Mouse (Mus musculus) lung, embryonic 14.5 days (tissue): ENCODE data around the gene Usp2. TPM values are rescaled to one million over a fixed set of nuclear protein-coding genes. Genes with fewer than 3 reads are reported as not detected.
A peak's percentile ranks its signal among the peaks of the same experiment; 100 is the strongest.

ENCODE experiments used
- ATAC-seq: fragments of 200-750 bp; cut with Nextera tagmentation; 2 replicates; pipeline ENCODE4 v1.8.0; 2017; ENCODE audit warnings: mild to moderate bottlenecking, moderate TSS enrichment, moderate library complexity; ENCODE audit not compliant: insufficient read depth
- DNase-seq: peaks from one replicate; pipeline ENCODE4 v3.0.0-alpha.2; 2015
- H3K27ac ChIP-seq: fragments of 300-500 bp; sonication (generic); 2 replicates; pipeline ENCODE4 v1.5.1; 2014; ENCODE audit warnings: low read depth, mild to moderate bottlenecking, moderate library complexity
- H3K27me3 ChIP-seq: fragments of 300-500 bp; sonication (generic); 2 replicates; pipeline ENCODE4 v1.6.1; 2014; ENCODE audit warnings: low read length, control low read depth; ENCODE audit not compliant: insufficient read depth
- H3K36me3 ChIP-seq: fragments of 300-500 bp; sonication (generic); 2 replicates; pipeline ENCODE4 v1.6.1; 2014; ENCODE audit warnings: control low read depth; ENCODE audit not compliant: insufficient read depth
- H3K4me1 ChIP-seq: fragments of 300-500 bp; sonication (generic); 2 replicates; pipeline ENCODE4 v1.6.1; 2014; ENCODE audit warnings: antibody characterized with exemption, control low read depth; ENCODE audit not compliant: insufficient read depth
- H3K4me2 ChIP-seq: fragments of 300-500 bp; sonication (generic); 2 replicates; pipeline ENCODE4 v1.6.1; 2014; ENCODE audit warnings: mild to moderate bottlenecking
- H3K4me3 ChIP-seq: fragments of 300-500 bp; sonication (generic); 2 replicates; pipeline ENCODE4 v1.5.1; 2014; ENCODE audit warnings: low read depth, low read length
- H3K9ac ChIP-seq: fragments of 300-500 bp; sonication (generic); 2 replicates; pipeline ENCODE4 v1.6.1; 2014
- H3K9me3 ChIP-seq: fragments of 300-500 bp; sonication (generic); 2 replicates; pipeline ENCODE4 v1.6.1; 2016; ENCODE audit warnings: low read depth, low read length, control low read depth
- CTCF ChIP-seq: IDR thresholded peaks from 2 replicates; pipeline ENCODE4 v1.5.1; 2016; ENCODE audit warnings: antibody characterized with exemption, low read depth
- WGBS: fragments of 180-500 bp; shearing (Covaris S2); extraction: QIAGEN DNeasy Blood & Tissue Kit; methylation state at CpG from one replicate; pipeline ENCODE4 v1.1.7; 2014; 5-methylcytosine and 5-hydroxymethylcytosine counted together
- polyA plus RNA-seq: library from polyadenylated mRNA; unstranded; fragments of >200 nt; fragmentation: Nextera tagmentation; extraction: Ambion mirVana; gene quantifications from 2 replicates; pipeline ENCODE4 v1.2.1, GENCODE M21; 2014

Gene Usp2
- polyA plus RNA-seq, 1 experiment from 2014 or later: 7.5 TPM

GRCm38 (mm10) chr9:44076764-44077120, 9.9 kb downstream of the Usp2 start:
- H3K4me2 ChIP-seq: no peak overlapping the region
- DNase-seq (peak; percentile 74), ATAC-seq (no peak)
- H3K9ac ChIP-seq: no peak overlapping the region
- no peaks in the 10 kb centered on the region for H3K36me3 ChIP-seq
- H3K27me3 ChIP-seq: no peaks in the 10 kb centered on the region
- H3K9me3 ChIP-seq: no peaks in the 10 kb centered on the region
- TF ChIP-seq CTCF: peak; percentile 61
- H3K27ac ChIP-seq: no peak overlapping the region
- no peak overlapping the region for H3K4me3 ChIP-seq
- WGBS: 11% methylated on average over 5 of the region's 5 CpGs
- H3K4me1 ChIP-seq: peaks cover 9% of the 10 kb centered on the region; the same call in 1 of the 2 replicates

GRCm38 (mm10) chr9:44077266-44077910, 10.6 kb downstream of the Usp2 start:
- Histone ChIP-seq H3K36me3 (no peaks in the 10 kb centered on the region), H3K4me2 (no peak overlapping the region), H3K27me3 (0 out of 2 replicates have a peak, but pooled peaks cover 2% of the 10 kb centered on the region), H3K4me3 (no peak overlapping the region), H3K4me1 (peaks cover 7% of the 10 kb centered on the region; the same call in 1 of the 2 replicates), H3K9me3 (no peaks in the 10 kb centered on the region), H3K9ac (no peak overlapping the region), H3K27ac (no peak overlapping the region)
- no peak for ATAC-seq
- no peak for TF ChIP-seq CTCF
- no peak for DNase-seq
- WGBS: 77% methylated on average over 11 of the region's 11 CpGs

GRCm38 (mm10) chr9:44078136-44078797, 11.4 kb downstream of the Usp2 start:
- TF ChIP-seq CTCF: no peak
- H3K9ac ChIP-seq: no peak overlapping the region
- ATAC-seq (no peak), DNase-seq (no peak)
- no peaks in the 10 kb centered on the region for H3K9me3 ChIP-seq
- H3K36me3 ChIP-seq: no peaks in the 10 kb centered on the region
- 0 out of 2 replicates have a peak, but pooled peaks cover 6% of the 10 kb centered on the region for H3K27me3 ChIP-seq
- H3K4me1 ChIP-seq: peaks cover 7% of the 10 kb centered on the region; the same call in 1 of the 2 replicates
- 0 out of 2 replicates have a peak overlapping the region, but pooled peaks have one; percentile 10 for H3K4me2 ChIP-seq
- no peak overlapping the region for H3K27ac ChIP-seq
- WGBS: 67% methylated on average over 10 of the region's 10 CpGs
- H3K4me3 ChIP-seq: no peak overlapping the region

DNA sequence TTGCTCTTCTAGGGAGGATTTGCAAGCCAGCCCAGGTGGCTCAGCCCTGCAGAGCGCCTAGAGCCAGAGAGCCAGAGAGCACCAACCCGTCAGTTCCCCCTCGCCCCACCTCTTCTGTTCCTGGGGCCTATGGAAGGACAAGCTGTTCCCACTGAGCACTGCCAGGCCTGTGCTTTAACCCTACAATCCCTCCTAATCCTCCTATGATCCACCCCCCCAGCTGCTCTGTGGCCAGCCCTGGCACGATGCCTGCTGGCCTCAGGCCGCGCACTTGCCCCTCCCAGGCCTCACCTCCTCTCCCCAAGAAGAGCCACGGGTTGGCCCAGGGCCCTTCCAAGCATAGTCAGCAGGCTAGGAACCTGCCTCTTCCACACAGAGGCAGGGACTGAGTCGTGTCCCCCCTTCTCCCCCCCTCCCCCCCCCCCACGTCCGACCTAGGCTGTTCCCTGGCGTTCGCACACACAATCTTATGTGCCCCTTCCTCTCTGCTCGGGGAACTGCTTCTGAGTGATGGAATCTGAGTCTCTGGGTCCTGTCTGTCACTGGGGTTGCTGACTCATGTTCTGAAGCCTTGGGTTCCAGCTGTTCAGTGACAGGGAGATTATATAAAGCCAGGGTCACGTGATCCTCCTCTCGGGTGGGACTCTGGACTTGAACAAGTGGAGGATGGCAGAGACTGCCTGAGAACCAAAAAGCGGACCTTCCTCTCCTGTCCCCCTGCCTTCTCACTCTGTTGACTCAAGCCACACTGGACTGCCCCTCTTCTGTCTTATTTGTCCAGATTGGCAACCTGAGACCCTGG, 12.3 kb downstream of the Usp2 start:
- no peak overlapping the region for H3K27ac ChIP-seq
- H3K27me3 ChIP-seq: 0 out of 2 replicates have a peak, but pooled peaks cover 11% of the 10 kb centered on the region
- no peaks in the 10 kb centered on the region for H3K9me3 ChIP-seq
- H3K4me1 ChIP-seq: peaks cover 7% of the 10 kb centered on the region; the same call in 1 of the 2 replicates
- ATAC-seq: peak; percentile 75
- WGBS: 23% methylated on average over 16 of the region's 16 CpGs
- DNase-seq: peak; percentile 80
- H3K4me2 ChIP-seq: 0 out of 2 replicates have a peak overlapping the region, but pooled peaks have one; percentile 10
- no peak for TF ChIP-seq CTCF
- H3K36me3 ChIP-seq: no peaks in the 10 kb centered on the region
- H3K9ac ChIP-seq: no peak overlapping the region
- no peak overlapping the region for H3K4me3 ChIP-seq

- Histone ChIP-seq H3K27ac (0 out of 2 replicates have a peak overlapping the region, but pooled peaks have one; percentile 8), H3K4me3 (no peak overlapping the region), H3K9me3 (no peaks in the 10 kb centered on the region), H3K4me1 (peaks cover 7% of the 10 kb centered on the region), H3K4me2 (no peak overlapping the region), H3K27me3 (peaks cover 12% of the 10 kb centered on the region; the same call in 1 of the 2 replicates), H3K36me3 (no peaks in the 10 kb centered on the region), H3K9ac (no peak overlapping the region)
- TF ChIP-seq CTCF: no peak
- DNase-seq (no peak), ATAC-seq (no peak)
- 64% methylated on average over 10 of the region's 10 CpGs for WGBS
Observed at GRCm38 (mm10) chr9:44079997-44080780, 13.4 kb downstream of the Usp2 start.

DNA sequence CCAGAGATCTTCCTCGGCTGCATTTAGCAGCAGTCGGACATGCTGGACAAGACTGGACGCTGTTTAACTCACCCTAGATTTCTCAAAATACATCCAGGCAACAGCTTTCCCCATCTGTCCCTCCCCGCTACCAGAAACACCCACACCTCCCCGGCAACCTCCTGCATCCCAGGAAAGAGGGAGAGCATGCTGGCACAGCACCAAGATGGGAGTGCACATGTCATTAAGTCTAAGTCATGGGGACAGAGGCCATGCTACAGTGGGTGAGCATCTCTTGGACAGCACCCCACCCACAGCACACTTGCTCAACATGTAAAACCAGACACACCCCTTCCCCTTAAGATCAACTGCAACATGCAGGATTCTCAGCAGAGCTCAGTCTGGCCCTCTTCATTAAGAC, 14.1 kb downstream of the Usp2 start:
- Histone ChIP-seq H3K36me3 (no peaks in the 10 kb centered on the region), H3K4me3 (no peak overlapping the region), H3K27me3 (peaks cover 17% of the 10 kb centered on the region; the same call in 1 of the 2 replicates), H3K9ac (no peak overlapping the region), H3K4me2 (no peak overlapping the region), H3K4me1 (peaks cover 7% of the 10 kb centered on the region), H3K27ac (no peak overlapping the region), H3K9me3 (no peaks in the 10 kb centered on the region)
- no peak for TF ChIP-seq CTCF
- 60% methylated on average over 5 of the region's 5 CpGs for WGBS
- DNase-seq (no peak), ATAC-seq (no peak)
